Mouse (Mus musculus): ENCODE measurements around the gene Hfm1.

DNA sequence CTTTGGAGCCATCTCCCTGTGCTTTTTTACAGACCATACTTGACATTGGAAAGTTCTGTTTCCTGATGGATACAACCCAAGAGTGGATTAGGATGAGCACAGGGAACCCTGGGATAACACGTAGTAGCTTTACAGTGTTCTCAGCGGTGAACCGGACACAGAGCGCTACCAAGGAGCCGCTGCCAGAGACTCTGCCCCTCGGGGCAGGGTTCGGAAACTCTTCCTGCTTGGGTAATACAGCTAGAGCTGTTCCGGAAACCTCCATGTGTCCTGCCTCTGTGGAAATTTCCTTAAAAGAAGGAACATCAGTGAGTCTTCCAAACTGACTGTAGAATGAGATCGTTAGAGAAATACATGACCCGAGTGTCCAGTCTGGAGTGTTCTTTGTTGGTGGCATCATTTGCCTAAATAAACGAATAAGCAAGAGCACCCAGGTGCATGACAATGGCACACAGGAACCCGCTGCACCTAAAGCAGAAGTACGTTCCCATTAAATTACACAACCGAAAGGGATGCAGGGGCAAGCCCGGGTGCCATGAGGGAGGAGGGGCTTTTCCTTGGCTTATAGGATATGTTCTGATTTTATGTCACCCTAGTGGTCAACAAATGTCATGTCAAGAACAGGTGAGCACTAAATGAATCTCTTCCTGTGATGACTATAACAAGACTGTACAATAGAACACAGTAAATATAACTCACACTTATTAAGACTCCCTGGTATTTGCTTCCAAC, 110.0 kb downstream of the Hfm1 start:
- TF ChIP-seq CTCF (IDR thresholded peaks at IDR 0.05; ENCODE audit: insufficient read depth, low read length) (no peak), POLR2A (IDR thresholded peaks at IDR 0.05; ENCODE audit: borderline replicate concordance, extremely low read depth, low read depth, low read length) (no peak)

All from lung, adult 2 months (tissue).